Mouse (Mus musculus): Measurements from ENCODE around the gene Trp53rkb.

Gene Trp53rkb

GRCm38 (mm10) chr2:166799615-166800472, 7.5 kb downstream of the Trp53rkb start:
- DNase-seq = no peak

GRCm38 (mm10) chr2:166800473-166800857, 8.1 kb downstream of the Trp53rkb start:
- no peak for DNase-seq

GRCm38 (mm10) chr2:166801436-166801835, 9.1 kb downstream of the Trp53rkb start:
- no peak for DNase-seq

- no peak for DNase-seq
Observed at GRCm38 (mm10) chr2:166803298-166803697, 11.0 kb downstream of the Trp53rkb start.

- peak; percentile 92 for DNase-seq
Observed at GRCm38 (mm10) chr2:166805250-166806172, 13.2 kb downstream of the Trp53rkb start, which contains the start of gene Arfgef2. Arfgef2 (plus strand) TSS chr2:166805588.

- DNase-seq = no peak
Observed at GRCm38 (mm10) chr2:166806173-166806705, 13.9 kb downstream of the Trp53rkb start.

- no peak for DNase-seq
Observed at GRCm38 (mm10) chr2:166806813-166807212, 14.5 kb downstream of the Trp53rkb start.

GRCm38 (mm10) chr2:166809499-166809898, 17.2 kb downstream of the Trp53rkb start:
- no peak for DNase-seq

GRCm38 (mm10) chr2:166810821-166811220, 18.5 kb downstream of the Trp53rkb start:
- no peak for DNase-seq

GRCm38 (mm10) chr2:166818463-166819143, 26.3 kb downstream of the Trp53rkb start:
- DNase-seq = no peak

- no peak for DNase-seq
Observed at GRCm38 (mm10) chr2:166819849-166820248, 27.5 kb downstream of the Trp53rkb start.

GRCm38 (mm10) chr2:166820844-166821243, 28.5 kb downstream of the Trp53rkb start:
- no peak for DNase-seq

- no peak for DNase-seq
Observed at GRCm38 (mm10) chr2:166821406-166821805, 29.1 kb downstream of the Trp53rkb start.

- no peak for DNase-seq
Observed at GRCm38 (mm10) chr2:166822119-166822826, 29.9 kb downstream of the Trp53rkb start.

GRCm38 (mm10) chr2:166822901-166823300, 30.6 kb downstream of the Trp53rkb start:
- peak; percentile 35 for DNase-seq

- DNase-seq = no peak
Observed at GRCm38 (mm10) chr2:166824386-166824785, 32.1 kb downstream of the Trp53rkb start.

- no peak for DNase-seq
Observed at GRCm38 (mm10) chr2:166824998-166825397, 32.7 kb downstream of the Trp53rkb start.

- no peak for DNase-seq
Observed at GRCm38 (mm10) chr2:166826491-166827224, 34.3 kb downstream of the Trp53rkb start.

- DNase-seq = no peak
Observed at GRCm38 (mm10) chr2:166828306-166828705, 36.0 kb downstream of the Trp53rkb start.

GRCm38 (mm10) chr2:166830350-166830749, 38.0 kb downstream of the Trp53rkb start:
- DNase-seq = no peak

GRCm38 (mm10) chr2:166834091-166834490, 41.8 kb downstream of the Trp53rkb start:
- DNase-seq = no peak
